Mouse (Mus musculus) Patski (cell line): ENCODE measurements around the gene Arih2. TPM values are rescaled to one million over a fixed set of nuclear protein-coding genes. Genes with fewer than 3 reads are reported as not detected.
"Not testable (repeated sequence)": the region's sequence is repeated elsewhere in the genome, so short reads cannot be mapped to it uniquely, and the experiment has no call there.

Experiments
- ATAC-seq: fragments of 100-300 bp; one replicate; pipeline ENCODE4 v1.8.0; 2021
- CTCF ChIA-PET: fragments of 350-600 bp; sonication (Branson Sonifier 250); formaldehyde crosslinking; loops from one replicate; lab custom pipeline; 2022; ENCODE audit warnings: inconsistent platforms; lab: Charles Lee
- POLR2A ChIA-PET: fragments of 350-600 bp; sonication (Branson Sonifier 250); formaldehyde crosslinking; loops from one replicate; lab custom pipeline; 2022; ENCODE audit warnings: antibody characterized with exemption, inconsistent platforms; lab: Charles Lee
- DNase-seq: peaks from one replicate; pipeline ENCODE4 v3.0.0-alpha.2; 2011; ENCODE audit warnings: low read depth, low spot score
- H3K27me3 ChIP-seq: fragments of 371-371 bp; one replicate; pipeline ENCODE4 v1.5.1; 2021
- CTCF ChIP-seq: fragments of 100-300 bp; IDR thresholded peaks from one replicate; pipeline ENCODE4 v1.5.1; 2021
- in situ Hi-C: fragments of 300-500 bp; cut with MboI; formaldehyde crosslinking; loops from 3 replicates; pipeline ENCODE4 v1.11.1; 2018; ENCODE audit warnings: low pct_unique_long_range_greater_than_20kb, mixed read lengths
- polyA plus RNA-seq: library from polyadenylated mRNA; unstranded; gene quantifications from one replicate; pipeline ENCODE4 v1.2.3, GENCODE M21; 2021

Gene Arih2
- polyA plus RNA-seq, 1 experiment from 2014 or later: 43.7 TPM

GRCm38 (mm10) chr9:108687686-108688085, 38.5 kb upstream of the Arih2 start:
- in situ Hi-C loops: no loop called here
- ChIA-PET CTCF (no interaction called here), POLR2A (no interaction called here)
- DNase-seq: no peak
- no peak for TF ChIP-seq CTCF
- no peaks in the 10 kb centered on the region for H3K27me3 ChIP-seq
- ATAC-seq: no peak

- no peak for TF ChIP-seq CTCF
- POLR2A ChIA-PET: no interaction called here
- H3K27me3 ChIP-seq: no peaks in the 10 kb centered on the region
- in situ Hi-C loops: no loop called here
- DNase-seq (no peak), ATAC-seq (no peak)
- CTCF ChIA-PET: no interaction called here
Observed at GRCm38 (mm10) chr9:108687181-108687580, 38.0 kb upstream of the Arih2 start.

GRCm38 (mm10) chr9:108686475-108686887, 37.3 kb upstream of the Arih2 start:
- ChIA-PET CTCF (interaction anchor here (0.9 kb wide), 2 partner anchors 10 to 23 kb away, joined by 3 read pairs; no protein-coding TSS in a partner anchor), POLR2A (no interaction called here)
- DNase-seq: no peak
- no peak for TF ChIP-seq CTCF
- H3K27me3 ChIP-seq: no peaks in the 10 kb centered on the region
- no peak for ATAC-seq
- in situ Hi-C loops: no loop called here

GRCm38 (mm10) chr9:108680026-108680425, 30.8 kb upstream of the Arih2 start:
- TF ChIP-seq CTCF: no peak
- CTCF ChIA-PET: no interaction called here
- no peak for DNase-seq
- POLR2A ChIA-PET: no interaction called here
- in situ Hi-C loops: no loop called here
- ATAC-seq: no peak
- no peaks in the 10 kb centered on the region for H3K27me3 ChIP-seq

GRCm38 (mm10) chr9:108673151-108673550, 24.0 kb upstream of the Arih2 start:
- in situ Hi-C loops: no loop called here
- ATAC-seq (no peak), DNase-seq (no peak)
- ChIA-PET POLR2A (no interaction called here), CTCF (no interaction called here)
- H3K27me3 ChIP-seq: no peaks in the 10 kb centered on the region
- peak; percentile 61 for TF ChIP-seq CTCF

GRCm38 (mm10) chr9:108669875-108670274, 20.7 kb upstream of the Arih2 start:
- DNase-seq: no peak
- in situ Hi-C loops: no loop called here

GRCm38 (mm10) chr9:108662660-108663059, 13.5 kb upstream of the Arih2 start:
- ATAC-seq (no peak), DNase-seq (no peak)
- no peak for TF ChIP-seq CTCF
- CTCF ChIA-PET: interaction anchor here (0.7 kb wide), 1 partner anchor 23 kb away, joined by 3 read pairs; no protein-coding TSS in a partner anchor
- no peaks in the 10 kb centered on the region for H3K27me3 ChIP-seq
- in situ Hi-C loops: no loop called here
- POLR2A ChIA-PET: no interaction called here

More at GRCm38 (mm10) chr9:108669875-108670274, 20.7 kb upstream of the Arih2 start:
- ATAC-seq: no peak
- CTCF ChIA-PET: no interaction called here
- no peaks in the 10 kb centered on the region for H3K27me3 ChIP-seq
- TF ChIP-seq CTCF: no peak
- POLR2A ChIA-PET: interaction anchor here (0.6 to 1.0 kb wide), 2 partner anchors 19 to 202 kb away, joined by 3 read pairs; no protein-coding TSS in a partner anchor

- in situ Hi-C loops: no loop called here
- H3K27me3 ChIP-seq: no peaks in the 10 kb centered on the region
- ChIA-PET CTCF (no interaction called here), POLR2A (no interaction called here)
- DNase-seq: no peak
- ATAC-seq: peak; percentile 87
- TF ChIP-seq CTCF: no peak
Observed at GRCm38 (mm10) chr9:108661677-108662612, 12.8 kb upstream of the Arih2 start, which contains the start of gene Slc25a20. Gene Slc25a20 (plus strand): TSS chr9:108662088.

GRCm38 (mm10) chr9:108655865-108656264, 6.7 kb upstream of the Arih2 start:
- in situ Hi-C loops, H3K27me3 ChIP-seq, POLR2A ChIA-PET, ATAC-seq, DNase-seq, CTCF ChIA-PET: not testable (repeated sequence)

- ATAC-seq (no peak), DNase-seq (no peak)
- no peak for TF ChIP-seq CTCF
- CTCF ChIA-PET: no interaction called here
- no peaks in the 10 kb centered on the region for H3K27me3 ChIP-seq
- POLR2A ChIA-PET: no interaction called here
- in situ Hi-C loops: no loop called here
Observed at GRCm38 (mm10) chr9:108654566-108655464, 5.6 kb upstream of the Arih2 start.
